Mouse (Mus musculus): ENCODE measurements at regions not wholly inside any gene's neighbourhood (a gene's known extent, or its start where the extent isn't known, plus 50 kb on each side); places are given as distances from the start of the nearest gene placed in this dataset.

DNA sequence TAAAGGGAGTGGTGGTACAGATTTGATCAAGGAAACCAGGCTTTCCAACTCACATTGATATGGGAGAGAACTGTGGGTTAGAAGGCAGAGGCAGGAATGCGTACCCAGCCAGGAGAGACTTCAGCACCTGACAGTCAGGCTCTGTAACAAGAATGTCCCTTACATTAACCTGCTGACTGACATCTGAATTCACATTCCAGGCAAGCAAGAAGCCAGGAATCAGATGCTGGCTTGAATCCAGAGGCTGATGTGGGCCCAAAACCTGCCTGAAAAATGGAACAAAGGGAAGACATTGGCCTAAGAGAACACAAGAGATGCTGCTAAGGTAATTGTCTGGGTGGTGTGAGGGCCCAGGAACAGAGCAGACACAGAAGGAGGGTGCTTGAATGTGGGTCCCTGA, 158.8 kb downstream of the Wnt5a start:
- no peak overlapping the region for H3K9ac ChIP-seq (ENCODE audit: low read depth, low read length)
- no peak for ATAC-seq (ENCODE audit: low read depth)
- H3K4me2 ChIP-seq (ENCODE audit: low read depth, low read length) = no peak overlapping the region
- H3K27me3 ChIP-seq (replicated peaks; ENCODE audit: control insufficient read depth, insufficient read depth, low read length) = no peaks in the 10 kb centered on the region
- no peak overlapping the region for H3K27ac ChIP-seq (replicated peaks; ENCODE audit: low read depth, low read length)
- 72% methylated on average over 1 of the region's 1 CpGs for WGBS
- H3K9me3 ChIP-seq (ENCODE audit: control insufficient read depth, low read length) = no peaks in the 10 kb centered on the region
- H3K4me1 ChIP-seq (ENCODE audit: control insufficient read depth, insufficient read depth, low read length) = peaks cover 13% of the 10 kb centered on the region
- no peak overlapping the region for H3K4me3 ChIP-seq (ENCODE audit: low read depth, low read length)
- DNase-seq (ENCODE audit: low spot score) = no peak
- no peaks in the 10 kb centered on the region for H3K36me3 ChIP-seq (ENCODE audit: control insufficient read depth, insufficient read depth, low read length)

DNA sequence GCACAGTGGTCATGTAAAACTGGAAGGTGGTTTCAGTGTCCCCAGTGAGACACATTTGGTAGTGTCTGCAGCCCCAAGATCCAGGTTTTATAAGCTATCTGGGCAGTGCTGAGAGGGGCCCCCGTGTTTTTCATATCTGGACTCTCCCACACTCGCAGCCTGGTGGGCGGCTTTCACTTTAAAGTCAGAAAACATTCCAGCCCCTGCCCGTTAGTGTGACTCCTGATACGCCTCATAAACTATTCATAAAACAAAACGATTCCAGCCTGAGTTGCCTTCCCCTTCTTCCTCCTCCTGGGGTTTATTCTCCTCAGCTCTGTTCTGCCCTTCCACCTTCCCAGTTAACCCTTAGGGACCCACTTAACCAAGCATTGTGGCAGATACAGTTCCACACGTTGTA, 159.6 kb downstream of the Wnt5a start:
- no peak overlapping the region for H3K4me2 ChIP-seq (ENCODE audit: low read depth, low read length)
- DNase-seq (ENCODE audit: low spot score) = no peak

GRCm38 (mm10) chr14:28675476-28675875, 170.9 kb downstream of the Wnt5a start:
- no peak overlapping the region for H3K9ac ChIP-seq (ENCODE audit: low read depth, low read length)
- no peak for ATAC-seq (ENCODE audit: low read depth)
- H3K27me3 ChIP-seq (replicated peaks; ENCODE audit: control insufficient read depth, insufficient read depth, low read length) = no peaks in the 10 kb centered on the region
- H3K36me3 ChIP-seq (ENCODE audit: control insufficient read depth, insufficient read depth, low read length) = no peaks in the 10 kb centered on the region
- DNase-seq (ENCODE audit: low spot score) = peak; percentile 39
- 44% methylated on average over 5 of the region's 5 CpGs for WGBS
- no peaks in the 10 kb centered on the region for H3K4me1 ChIP-seq (ENCODE audit: control insufficient read depth, insufficient read depth, low read length)
- H3K27ac ChIP-seq (replicated peaks; ENCODE audit: low read depth, low read length) = 0 out of 2 replicates have a peak overlapping the region, but pooled peaks have one; percentile 28
- no peaks in the 10 kb centered on the region for H3K9me3 ChIP-seq (ENCODE audit: control insufficient read depth, low read length)
- H3K4me2 ChIP-seq (ENCODE audit: low read depth, low read length) = no peak overlapping the region
- H3K4me3 ChIP-seq (ENCODE audit: low read depth, low read length) = no peak overlapping the region

More for the DNA sequence above, 159.6 kb downstream of the Wnt5a start:
- no peak overlapping the region for H3K9ac ChIP-seq (ENCODE audit: low read depth, low read length)
- ATAC-seq (ENCODE audit: low read depth) = no peak
- H3K27me3 ChIP-seq (replicated peaks; ENCODE audit: control insufficient read depth, insufficient read depth, low read length) = no peaks in the 10 kb centered on the region
- H3K4me3 ChIP-seq (ENCODE audit: low read depth, low read length) = no peak overlapping the region
- no peaks in the 10 kb centered on the region for H3K36me3 ChIP-seq (ENCODE audit: control insufficient read depth, insufficient read depth, low read length)
- H3K27ac ChIP-seq (replicated peaks; ENCODE audit: low read depth, low read length) = no peak overlapping the region
- no peaks in the 10 kb centered on the region for H3K9me3 ChIP-seq (ENCODE audit: control insufficient read depth, low read length)
- 26% methylated on average over 7 of the region's 7 CpGs for WGBS
- peaks cover 13% of the 10 kb centered on the region for H3K4me1 ChIP-seq (ENCODE audit: control insufficient read depth, insufficient read depth, low read length)

DNA sequence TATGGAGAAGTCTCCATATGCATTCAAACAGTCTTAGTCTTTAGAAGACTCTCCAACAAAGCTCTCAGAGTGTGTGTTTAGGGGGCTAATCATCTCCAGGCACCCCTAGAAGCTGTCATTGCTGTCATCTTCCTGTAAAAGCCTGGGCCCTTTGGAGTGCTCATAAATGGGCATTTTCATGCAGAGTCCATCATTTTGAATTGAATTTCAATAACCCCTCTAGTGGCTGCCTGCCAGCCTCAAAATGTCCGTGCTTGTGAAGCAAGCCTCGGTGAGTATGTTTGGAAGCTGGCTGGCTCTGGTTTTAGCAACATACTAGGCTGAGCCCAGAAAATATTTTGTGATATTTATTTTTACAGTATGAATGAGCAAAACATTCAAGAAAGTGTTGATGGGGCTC, 195.2 kb downstream of the Wnt5a start:
- Histone ChIP-seq H3K4me1 (ENCODE audit: control insufficient read depth, insufficient read depth, low read length) (no peaks in the 10 kb centered on the region), H3K9me3 (ENCODE audit: control insufficient read depth, low read length) (no peaks in the 10 kb centered on the region), H3K9ac (ENCODE audit: low read depth, low read length) (no peak overlapping the region), H3K4me2 (ENCODE audit: low read depth, low read length) (no peak overlapping the region), H3K27ac (replicated peaks; ENCODE audit: low read depth, low read length) (no peak overlapping the region), H3K36me3 (ENCODE audit: control insufficient read depth, insufficient read depth, low read length) (no peaks in the 10 kb centered on the region), H3K27me3 (replicated peaks; ENCODE audit: control insufficient read depth, insufficient read depth, low read length) (no peaks in the 10 kb centered on the region), H3K4me3 (ENCODE audit: low read depth, low read length) (no peak overlapping the region)
- ATAC-seq (ENCODE audit: low read depth) (no peak), DNase-seq (ENCODE audit: low spot score) (peak; percentile 83)
- WGBS = 37% methylated on average over 2 of the region's 2 CpGs

- no peak overlapping the region for H3K4me3 ChIP-seq (ENCODE audit: low read depth, low read length)
- WGBS = 88% methylated on average over 5 of the region's 5 CpGs
- no peak overlapping the region for H3K27ac ChIP-seq (replicated peaks; ENCODE audit: low read depth, low read length)
- no peaks in the 10 kb centered on the region for H3K36me3 ChIP-seq (ENCODE audit: control insufficient read depth, insufficient read depth, low read length)
- H3K9ac ChIP-seq (ENCODE audit: low read depth, low read length) = no peak overlapping the region
- H3K9me3 ChIP-seq (ENCODE audit: control insufficient read depth, low read length) = no peaks in the 10 kb centered on the region
- no peaks in the 10 kb centered on the region for H3K4me1 ChIP-seq (ENCODE audit: control insufficient read depth, insufficient read depth, low read length)
- H3K27me3 ChIP-seq (replicated peaks; ENCODE audit: control insufficient read depth, insufficient read depth, low read length) = no peaks in the 10 kb centered on the region
- H3K4me2 ChIP-seq (ENCODE audit: low read depth, low read length) = no peak overlapping the region
- no peak for ATAC-seq (ENCODE audit: low read depth)
- no peak for DNase-seq (ENCODE audit: low spot score)
Measured at GRCm38 (mm10) chr14:28704729-28705128, 200.2 kb downstream of the Wnt5a start.

DNA sequence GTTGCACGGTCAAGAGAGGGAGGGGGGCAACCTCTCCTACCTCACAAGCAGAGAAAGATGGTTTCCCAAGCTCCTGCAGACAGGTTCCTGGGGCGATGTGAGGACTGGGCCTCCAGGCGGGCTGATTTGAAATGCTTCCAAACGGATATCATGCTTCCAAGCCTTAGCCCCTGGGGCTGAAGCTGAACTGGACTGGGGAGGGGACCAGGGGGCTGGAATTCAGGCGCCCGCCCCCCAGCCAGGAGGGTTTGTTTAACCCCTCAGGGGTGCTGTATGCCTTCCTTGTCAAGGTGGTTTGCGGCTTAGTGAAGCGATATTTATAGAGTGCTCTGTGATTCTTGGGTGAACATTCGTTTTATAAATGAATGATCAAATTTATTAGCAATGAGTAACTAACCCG, 210.0 kb downstream of the Wnt5a start:
- H3K27ac ChIP-seq (replicated peaks; ENCODE audit: low read depth, low read length) = no peak overlapping the region
- WGBS = 46% methylated on average over 10 of the region's 10 CpGs
- no peaks in the 10 kb centered on the region for H3K36me3 ChIP-seq (ENCODE audit: control insufficient read depth, insufficient read depth, low read length)
- H3K9me3 ChIP-seq (ENCODE audit: control insufficient read depth, low read length) = no peaks in the 10 kb centered on the region
- no peaks in the 10 kb centered on the region for H3K27me3 ChIP-seq (replicated peaks; ENCODE audit: control insufficient read depth, insufficient read depth, low read length)
- H3K4me2 ChIP-seq (ENCODE audit: low read depth, low read length) = no peak overlapping the region
- ATAC-seq (ENCODE audit: low read depth) = no peak
- no peaks in the 10 kb centered on the region for H3K4me1 ChIP-seq (ENCODE audit: control insufficient read depth, insufficient read depth, low read length)
- H3K9ac ChIP-seq (ENCODE audit: low read depth, low read length) = no peak overlapping the region
- DNase-seq (ENCODE audit: low spot score) = no peak
- no peak overlapping the region for H3K4me3 ChIP-seq (ENCODE audit: low read depth, low read length)

- Histone ChIP-seq H3K4me2 (ENCODE audit: low read depth, low read length) (no peak overlapping the region), H3K9ac (ENCODE audit: low read depth, low read length) (no peak overlapping the region), H3K4me1 (ENCODE audit: control insufficient read depth, insufficient read depth, low read length) (no peaks in the 10 kb centered on the region), H3K36me3 (ENCODE audit: control insufficient read depth, insufficient read depth, low read length) (no peaks in the 10 kb centered on the region), H3K9me3 (ENCODE audit: control insufficient read depth, low read length) (no peaks in the 10 kb centered on the region), H3K27me3 (replicated peaks; ENCODE audit: control insufficient read depth, insufficient read depth, low read length) (no peaks in the 10 kb centered on the region), H3K27ac (replicated peaks; ENCODE audit: low read depth, low read length) (no peak overlapping the region), H3K4me3 (ENCODE audit: low read depth, low read length) (no peak overlapping the region)
- no peak for ATAC-seq (ENCODE audit: low read depth)
- WGBS = 94% methylated on average over 3 of the region's 3 CpGs
- DNase-seq (ENCODE audit: low spot score) = no peak
Measured at GRCm38 (mm10) chr14:28720545-28720944, 216.0 kb downstream of the Wnt5a start.

DNA sequence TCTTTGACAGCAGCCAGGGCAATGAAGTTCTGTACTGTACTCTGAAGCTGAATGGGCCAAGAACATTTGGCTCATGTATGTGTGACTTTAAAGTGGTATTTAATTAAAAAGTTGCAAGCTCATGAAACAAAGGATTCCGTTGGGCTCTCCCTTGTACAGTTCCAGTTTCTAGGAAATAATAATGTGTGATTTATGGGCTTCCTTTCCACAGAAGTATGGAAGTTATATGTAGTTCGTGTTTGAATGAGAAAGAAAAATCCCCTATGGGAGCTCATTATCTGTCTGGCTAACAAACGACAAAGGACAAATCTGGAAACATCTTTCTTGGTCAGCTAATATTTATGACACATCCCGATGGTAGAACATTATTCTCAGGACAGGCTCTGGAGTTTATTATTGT, 221.1 kb downstream of the Wnt5a start:
- Histone ChIP-seq H3K9ac (ENCODE audit: low read depth, low read length) (no peak overlapping the region), H3K9me3 (ENCODE audit: control insufficient read depth, low read length) (no peaks in the 10 kb centered on the region), H3K4me1 (ENCODE audit: control insufficient read depth, insufficient read depth, low read length) (no peaks in the 10 kb centered on the region), H3K36me3 (ENCODE audit: control insufficient read depth, insufficient read depth, low read length) (no peaks in the 10 kb centered on the region), H3K27me3 (replicated peaks; ENCODE audit: control insufficient read depth, insufficient read depth, low read length) (no peaks in the 10 kb centered on the region), H3K4me3 (ENCODE audit: low read depth, low read length) (no peak overlapping the region), H3K4me2 (ENCODE audit: low read depth, low read length) (no peak overlapping the region), H3K27ac (replicated peaks; ENCODE audit: low read depth, low read length) (no peak overlapping the region)
- 75% methylated on average over 4 of the region's 4 CpGs for WGBS
- DNase-seq (ENCODE audit: low spot score) (no peak), ATAC-seq (ENCODE audit: low read depth) (no peak)

DNA sequence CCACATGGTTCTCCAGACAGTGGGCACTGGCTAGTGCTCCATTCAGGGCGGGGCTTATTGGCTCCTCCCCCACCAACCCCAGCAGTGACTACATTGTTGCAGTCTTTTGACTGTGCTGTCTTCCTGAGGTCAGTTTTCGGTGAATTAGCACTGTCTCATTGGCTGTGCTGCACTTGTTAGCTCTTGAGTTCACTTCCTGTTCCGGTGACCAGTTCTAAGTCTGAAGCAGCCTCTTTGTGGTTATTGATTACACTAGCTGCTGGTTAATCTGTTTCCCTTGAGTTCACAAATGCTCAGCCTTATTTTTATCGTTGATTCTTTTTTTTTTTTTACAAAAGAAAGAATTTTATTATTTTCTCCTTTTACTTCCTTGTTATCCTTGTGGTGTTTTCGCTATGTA, 228.9 kb downstream of the Wnt5a start:
- Histone ChIP-seq H3K4me3 (ENCODE audit: low read depth, low read length) (no peak overlapping the region), H3K36me3 (ENCODE audit: control insufficient read depth, insufficient read depth, low read length) (no peaks in the 10 kb centered on the region), H3K9ac (ENCODE audit: low read depth, low read length) (no peak overlapping the region), H3K9me3 (ENCODE audit: control insufficient read depth, low read length) (no peaks in the 10 kb centered on the region), H3K4me2 (ENCODE audit: low read depth, low read length) (no peak overlapping the region), H3K27ac (replicated peaks; ENCODE audit: low read depth, low read length) (no peak overlapping the region), H3K27me3 (replicated peaks; ENCODE audit: control insufficient read depth, insufficient read depth, low read length) (no peaks in the 10 kb centered on the region), H3K4me1 (ENCODE audit: control insufficient read depth, insufficient read depth, low read length) (no peaks in the 10 kb centered on the region)
- ATAC-seq (ENCODE audit: low read depth) (no peak), DNase-seq (ENCODE audit: low spot score) (no peak)
- WGBS = 74% methylated on average over 5 of the region's 5 CpGs
